Mouse (Mus musculus) kidney, postnatal 36 days (tissue): ENCODE results near the gene Olfr807.

ENCODE experiments used
- DNase-seq, 2 experiments: peaks; one replicate each; pipeline ENCODE4 v3.0.0; 2021 to 2022; ENCODE audit warnings: mixed read lengths in 2 of 2

The Olfr807 gene

GRCm38 (mm10) chr10:129757693-129758092 lies at the start of gene Olfr807:
Gene Olfr807, minus strand, starts transcription at chr10:129757793.
- DNase-seq, result no peak

- no peak for DNase-seq
Measured at GRCm38 (mm10) chr10:129804296-129804695, 46.7 kb upstream of the Olfr807 start, which contains the start of gene Olfr811. Gene Olfr811, minus strand, starts transcription at chr10:129804396.

- no peak for DNase-seq
Measured at GRCm38 (mm10) chr10:129794817-129795216, 37.2 kb upstream of the Olfr807 start, which contains the start of gene Olfr810. Gene Olfr810, minus strand, starts transcription at chr10:129794917.

GRCm38 (mm10) chr10:129778123-129778522 lies 20.5 kb upstream of the Olfr807 start:
- no peak for DNase-seq

- no peak for DNase-seq
Measured at GRCm38 (mm10) chr10:129774338-129774737, 16.7 kb upstream of the Olfr807 start, which contains the start of gene Olfr809. Gene Olfr809, plus strand, starts transcription at chr10:129774638.

GRCm38 (mm10) chr10:129765182-129765581 lies 7.6 kb upstream of the Olfr807 start, which contains the start of gene Olfr808:
Gene Olfr808, plus strand, starts transcription at chr10:129765482.
- DNase-seq, result no peak

- DNase-seq, result no peak
Measured at GRCm38 (mm10) chr10:129741821-129742220, 15.8 kb downstream of the Olfr807 start, which contains the start of gene Olfr806. Gene Olfr806, minus strand, starts transcription at chr10:129741921.

GRCm38 (mm10) chr10:129729275-129729674 lies 28.3 kb downstream of the Olfr807 start, which contains the start of gene Olfr805:
Gene Olfr805, minus strand, starts transcription at chr10:129729375.
- no peak for DNase-seq
